In the genomic region with DNA sequence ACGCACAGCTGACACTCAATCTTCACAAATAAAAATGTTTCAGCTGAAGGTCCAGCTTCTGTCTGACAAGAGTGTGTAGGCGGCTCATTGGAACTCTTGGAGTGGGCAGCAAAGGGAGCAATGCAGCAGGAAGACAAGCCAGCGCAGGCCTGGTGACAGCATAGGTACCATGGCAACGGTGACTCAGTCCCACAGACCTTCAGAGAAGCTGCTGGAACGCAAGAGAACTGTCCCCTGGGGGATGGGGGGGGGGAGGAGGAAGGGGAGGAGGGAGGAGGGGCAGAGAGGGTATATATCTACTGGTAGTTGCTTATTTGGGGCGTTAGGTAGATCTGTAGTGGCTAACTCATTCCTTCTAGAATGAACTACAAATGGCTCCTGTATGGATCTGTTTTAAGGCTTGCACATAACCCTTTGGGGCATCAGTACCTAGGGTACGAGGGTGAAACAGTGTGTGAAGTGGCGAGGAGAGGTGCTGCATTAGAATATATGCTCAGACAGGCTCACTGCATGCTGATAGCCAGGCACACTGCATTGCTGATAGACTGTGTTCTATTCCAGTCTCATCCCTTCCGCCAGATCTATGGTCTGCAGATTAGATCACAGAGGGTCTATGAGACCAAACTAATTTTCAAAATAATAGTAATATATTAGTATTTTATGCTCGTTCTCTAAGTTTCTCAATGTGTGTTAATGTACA, we compare ENCODE assay signal across 8 mouse cellular contexts. TPM values are rescaled to one million over a fixed set of nuclear protein-coding genes. Genes with fewer than 3 reads are reported as not detected.
DNase-seq lines count a peak whose midpoint lies in the region; ATAC-seq lines count a peak whose summit lies in the region.

No protein-coding gene starts in this region.

- no peaks in the 10 kb centered on the region for H3K9me3 ChIP-seq in heart, embryonic 11.5 days (replicated peaks; ENCODE audit: control insufficient read depth, low read length)
- H3K9me3 ChIP-seq in midbrain, embryonic 13.5 days, result no peaks in the 10 kb centered on the region

- 38% methylated on average over 10 of the region's 10 CpGs for WGBS in heart, embryonic 11.5 days (ENCODE audit: insufficient replicate concordance)
- 47% methylated on average over 10 of the region's 10 CpGs for WGBS in midbrain, embryonic 13.5 days

- no peaks in the 10 kb centered on the region for H3K27me3 ChIP-seq in heart, embryonic 11.5 days (ENCODE audit: control insufficient read depth, insufficient read depth, low read length)
- H3K27me3 ChIP-seq in midbrain, embryonic 13.5 days, result no peaks in the 10 kb centered on the region

- peaks cover 8% of the 10 kb centered on the region; the same call in 1 of the 2 replicates for H3K4me1 ChIP-seq in heart, embryonic 11.5 days (ENCODE audit: control insufficient read depth, insufficient read depth, low read length)
- H3K4me1 ChIP-seq in midbrain, embryonic 13.5 days (replicated peaks), result peaks cover 8% of the 10 kb centered on the region

- no peaks in the 10 kb centered on the region for H3K36me3 ChIP-seq in heart, embryonic 11.5 days (ENCODE audit: control insufficient read depth, insufficient read depth, low read length)
- peaks cover 12% of the 10 kb centered on the region for H3K36me3 ChIP-seq in midbrain, embryonic 13.5 days

- ATAC-seq in heart, embryonic 11.5 days (replicated peaks; ENCODE audit: insufficient number of reproducible peaks, low FRiP score, low TSS enrichment), result 0 out of 2 replicates have a peak, but pooled peaks have one; percentile 55
- ATAC-seq in midbrain, embryonic 13.5 days, result peak; percentile 89
- ATAC-seq in monocyte, adult 5-6 weeks (replicated peaks; ENCODE audit: insufficient number of reproducible peaks, low FRiP score, low TSS enrichment, poor library complexity, severe bottlenecking), result no peak

- DNase-seq in cerebellum, adult 11 months, result peak; percentile 20
- no peak for DNase-seq in cerebellum, adult 9-10 months
- peak; percentile 82 for DNase-seq in MN1 (ENCODE audit: low spot score)
- DNase-seq in embryo, embryonic 11 days, result peak; percentile 63
- peak; percentile 45 to 81 for DNase-seq in layer of hippocampus, postnatal 14 days (ENCODE audit: low spot score in 2 of 2)

- no peak overlapping the region for H3K4me3 ChIP-seq in heart, embryonic 11.5 days (ENCODE audit: low read depth, low read length)
- no peak overlapping the region for H3K4me3 ChIP-seq in midbrain, embryonic 13.5 days (replicated peaks)

- H3K9ac ChIP-seq in heart, embryonic 11.5 days (ENCODE audit: low read depth, low read length), result no peak overlapping the region
- 0 out of 2 replicates have a peak overlapping the region, but pooled peaks have one; percentile 4 for H3K9ac ChIP-seq in midbrain, embryonic 13.5 days (replicated peaks)

- H3K4me2 ChIP-seq in heart, embryonic 11.5 days, result peak overlapping the region; percentile 22; the same call in 1 of the 2 replicates
- H3K4me2 ChIP-seq in midbrain, embryonic 13.5 days (replicated peaks), result no peak overlapping the region

- peak overlapping the region; percentile 71 for H3K27ac ChIP-seq in heart, embryonic 11.5 days (ENCODE audit: low read depth, low read length)
- H3K27ac ChIP-seq in midbrain, embryonic 13.5 days, result 0 out of 2 replicates have a peak overlapping the region, but pooled peaks have one; percentile 39

RNA-seq across cellular contexts. Expression of gene Ttc3, which starts 8.1 kb away (rescaled TPM):
- polyA plus RNA-seq in heart, embryonic 11.5 days (2014; fragmentation: Nextera tagmentation; extraction: Ambion mirVana), result 204 and 213 TPM in 2 replicates
- total RNA-seq in layer of hippocampus, postnatal 14 days (2021), result 100 to 1,000 TPM; 704 to 759 TPM
- polyA plus RNA-seq in midbrain, embryonic 13.5 days (2015; fragmentation: Nextera tagmentation; extraction: Ambion mirVana), result 803 and 871 TPM in 2 replicates
- total RNA-seq in monocyte, adult 5-6 weeks (2017), result 23.5 to 99.5 TPM (median 37.3 TPM) in 3 replicates

RNA-seq across cellular contexts. Expression of gene Pigp, which starts 9.3 kb away (rescaled TPM):
- 82.4 and 86.1 TPM in 2 replicates for polyA plus RNA-seq in heart, embryonic 11.5 days (2014; fragmentation: Nextera tagmentation; extraction: Ambion mirVana)
- total RNA-seq in layer of hippocampus, postnatal 14 days (2021), result 10 to 100 TPM; 48.1 to 50.9 TPM
- polyA plus RNA-seq in midbrain, embryonic 13.5 days (2015; fragmentation: Nextera tagmentation; extraction: Ambion mirVana), result 134 and 157 TPM in 2 replicates
- total RNA-seq in monocyte, adult 5-6 weeks (2017), result 14.6 to 31.3 TPM (median 19.6 TPM) in 3 replicates

RNA-seq across cellular contexts. Expression of gene Ripply3, which starts 34.1 kb away (rescaled TPM):
- 4.9 and 6.0 TPM in 2 replicates for polyA plus RNA-seq in heart, embryonic 11.5 days (2014; fragmentation: Nextera tagmentation; extraction: Ambion mirVana)
- not detected for total RNA-seq in layer of hippocampus, postnatal 14 days (2021)
- 1.2 and 1.3 TPM in 2 replicates for polyA plus RNA-seq in midbrain, embryonic 13.5 days (2015; fragmentation: Nextera tagmentation; extraction: Ambion mirVana)
- not detected in 3 replicates for total RNA-seq in monocyte, adult 5-6 weeks (2017)

RNA-seq across cellular contexts. Expression of gene Hlcs, which starts 49.0 kb away (rescaled TPM):
- polyA plus RNA-seq in heart, embryonic 11.5 days (2014; fragmentation: Nextera tagmentation; extraction: Ambion mirVana), result 7.7 and 8.5 TPM in 2 replicates
- total RNA-seq in layer of hippocampus, postnatal 14 days (2021), result 10 to 100 TPM; 12.8 to 13.7 TPM
- 9.2 and 9.8 TPM in 2 replicates for polyA plus RNA-seq in midbrain, embryonic 13.5 days (2015; fragmentation: Nextera tagmentation; extraction: Ambion mirVana)
- total RNA-seq in monocyte, adult 5-6 weeks (2017), result 21.4 to 41.3 TPM (median 32.1 TPM) in 3 replicates
